Mouse (Mus musculus): ENCODE results near the gene Pfpl.

The Pfpl gene

GRCm38 (mm10) chr19:12464674-12465073, 37.0 kb downstream of the Pfpl start:
- no peak for DNase-seq

GRCm38 (mm10) chr19:12465530-12466144, 37.9 kb downstream of the Pfpl start:
- DNase-seq, result no peak

- DNase-seq, result peak; percentile 68
Measured at GRCm38 (mm10) chr19:12466204-12466603, 38.5 kb downstream of the Pfpl start.

- peak; percentile 64 to 74 for DNase-seq
Measured at GRCm38 (mm10) chr19:12467436-12467835, 39.7 kb downstream of the Pfpl start.

DNA sequence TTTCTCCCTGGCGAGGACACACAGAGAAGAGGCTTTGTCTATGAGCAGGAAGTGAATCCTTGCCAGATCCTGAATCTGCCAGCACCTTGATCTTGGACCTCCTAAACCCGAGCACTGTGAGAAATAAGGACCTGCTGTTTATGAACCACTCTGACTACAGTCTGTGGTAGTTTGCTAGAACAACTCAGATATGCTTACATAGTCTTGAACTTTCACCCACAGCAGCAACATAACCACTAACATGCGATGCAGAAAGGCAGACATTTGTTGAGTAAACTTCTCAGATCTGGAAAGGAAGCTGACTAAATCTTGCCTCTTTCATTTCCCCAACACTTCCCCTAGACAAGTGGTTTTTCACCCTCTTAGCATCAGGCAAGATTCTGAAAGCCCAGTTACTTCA, 44.2 kb downstream of the Pfpl start:
- no peak for DNase-seq

DNA sequence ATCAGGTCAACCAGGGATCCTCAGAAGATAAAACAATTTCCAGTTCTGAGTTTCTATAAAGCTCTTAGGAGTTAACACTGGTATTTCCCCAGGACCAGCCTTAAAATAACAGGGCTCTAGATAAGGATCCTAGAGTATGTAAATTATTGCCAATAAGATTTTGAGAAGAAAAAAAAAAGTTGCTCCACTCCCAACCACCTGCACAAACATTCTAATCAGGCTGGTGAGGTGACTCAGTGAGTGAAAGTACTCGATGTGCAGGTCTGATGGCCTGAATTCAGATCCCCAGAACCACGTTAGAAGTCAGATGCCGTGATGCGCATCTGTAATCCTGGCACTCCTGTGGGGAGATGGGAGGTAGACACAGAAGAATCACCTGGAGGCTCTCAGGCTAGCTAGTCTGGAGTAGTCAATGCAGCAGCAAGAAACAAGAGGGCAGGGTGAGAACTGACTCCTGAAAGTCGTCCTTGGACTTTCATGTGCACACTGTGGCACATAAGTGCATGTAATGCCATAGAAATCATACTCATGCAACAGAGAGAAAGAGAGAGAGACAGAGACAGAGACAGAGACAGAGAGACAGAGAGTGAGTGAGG, 44.8 kb downstream of the Pfpl start:
- DNase-seq, result no peak

DNA sequence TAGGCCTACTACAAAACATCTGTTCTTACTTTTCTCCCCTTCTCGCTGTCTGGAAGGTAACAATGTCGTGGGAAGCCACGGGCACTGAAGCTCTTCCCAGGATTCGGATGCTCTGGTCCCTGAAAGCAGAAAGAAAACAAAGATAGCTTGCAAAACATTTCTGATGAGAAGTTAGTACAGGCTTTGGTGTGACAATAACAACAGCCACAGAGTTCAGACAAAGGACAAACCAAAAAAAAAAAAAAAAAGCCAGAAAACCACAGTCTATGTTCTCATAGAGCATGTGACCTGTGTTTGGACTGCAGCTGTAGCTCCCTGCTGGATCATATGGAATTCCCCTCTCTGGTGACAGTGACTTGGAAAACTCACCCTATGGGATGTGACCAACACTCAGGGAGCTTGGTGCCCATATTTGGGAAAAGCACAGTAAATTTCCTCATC, 45.5 kb downstream of the Pfpl start:
- DNase-seq, result no peak

GRCm38 (mm10) chr19:12473951-12474350, 46.2 kb downstream of the Pfpl start:
- DNase-seq, result no peak

DNA sequence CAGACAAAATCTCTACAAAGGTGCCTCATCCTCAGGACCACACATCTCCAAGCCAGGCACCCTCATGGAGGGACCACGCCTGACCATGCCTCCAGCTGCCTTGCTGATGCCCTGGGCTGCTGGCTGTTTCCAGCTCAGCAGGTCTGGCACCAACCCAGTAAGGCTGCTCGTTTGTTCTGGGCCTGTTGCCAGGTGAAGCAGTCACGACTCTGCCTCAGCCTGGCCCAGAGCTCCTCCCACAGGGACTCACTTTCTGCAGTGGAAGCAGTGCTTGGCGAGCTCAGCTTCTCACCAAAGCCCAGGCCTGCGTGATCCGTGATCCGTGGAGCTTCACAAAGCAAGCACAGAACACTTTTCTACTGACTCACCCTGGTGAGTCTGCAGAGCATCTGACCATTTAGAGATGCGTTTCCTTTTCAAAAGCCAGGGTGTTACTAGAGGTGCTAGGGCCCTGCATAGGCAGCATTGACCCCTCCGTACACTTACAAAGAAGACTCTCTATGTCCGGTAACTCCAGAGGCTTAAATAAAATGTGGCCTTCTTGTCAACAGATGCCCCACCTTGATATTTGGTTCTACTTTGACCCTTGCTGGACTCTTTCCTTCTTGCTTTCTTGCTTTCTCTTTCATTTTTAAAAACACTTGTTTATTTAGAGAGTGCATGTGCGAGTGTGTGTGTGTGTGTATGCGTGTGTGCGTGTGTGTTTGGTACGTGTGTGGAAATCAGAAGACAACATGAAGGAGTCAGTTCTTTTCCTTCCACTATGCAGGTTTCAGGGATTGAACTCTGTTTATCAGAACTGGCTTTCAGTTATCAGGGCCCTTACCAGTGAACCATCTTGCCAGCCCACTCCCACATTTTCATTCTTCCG, 47.9 kb downstream of the Pfpl start:
- peak; percentile 93 to 94 for DNase-seq

DNA sequence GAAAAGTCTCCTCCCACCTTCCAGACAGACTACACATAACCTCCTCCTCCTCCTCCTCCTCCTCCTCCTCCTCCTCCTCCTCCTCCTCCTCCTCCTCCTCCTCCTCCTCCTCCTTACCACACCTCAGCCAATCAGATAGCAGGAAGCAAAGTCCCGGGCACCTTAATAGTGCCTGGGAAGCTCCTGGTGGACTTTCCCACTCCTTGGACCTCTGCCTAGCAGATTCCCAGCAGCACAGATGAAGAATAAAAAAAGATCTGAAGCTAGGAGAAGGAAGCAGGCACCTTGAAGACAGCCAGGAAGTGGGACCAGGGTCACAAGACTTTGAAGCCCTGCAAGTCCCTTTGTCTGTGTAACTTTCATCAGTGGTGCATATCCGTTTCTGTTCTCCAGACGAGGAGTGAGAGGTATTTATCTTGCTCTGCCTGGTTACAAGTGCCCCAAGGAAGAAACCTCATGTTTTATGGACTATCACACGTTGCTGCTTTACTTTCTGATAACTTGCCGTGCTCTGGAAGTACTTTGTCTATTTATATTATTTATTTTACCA, 49.1 kb downstream of the Pfpl start:
- DNase-seq, result no peak

DNA sequence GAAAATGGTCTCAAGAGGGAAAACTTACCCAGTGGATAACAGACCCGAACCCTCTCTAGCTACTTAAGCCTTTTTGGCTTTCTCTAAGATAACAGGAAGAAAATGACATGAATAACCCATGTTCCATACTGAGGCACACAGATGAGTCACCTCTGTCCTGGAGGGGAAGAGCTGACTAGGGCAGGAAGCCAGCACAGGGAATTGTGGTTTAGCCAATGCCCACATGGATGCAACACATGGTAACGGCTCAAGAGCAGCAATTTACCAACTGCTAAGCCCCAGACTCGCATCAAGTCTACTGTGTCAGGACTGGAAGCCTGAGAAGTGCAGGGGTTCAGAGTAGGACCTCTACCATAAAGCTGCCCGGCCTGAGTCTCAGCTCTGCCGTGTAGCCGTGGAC, 50.7 kb downstream of the Pfpl start:
- no peak for DNase-seq

All from cerebellum, postnatal 10 days (tissue).